Mouse (Mus musculus) midbrain, embryonic 13.5 days (tissue): Measurements from ENCODE around the gene Micu2. TPM values are rescaled to one million over a fixed set of nuclear protein-coding genes. Genes with fewer than 3 reads are reported as not detected.

Experiments
- ATAC-seq: fragments of 200-750 bp; cut with Nextera tagmentation; 2 replicates; pipeline ENCODE4 v1.8.0; 2017; ENCODE audit warnings: mild to moderate bottlenecking, moderate TSS enrichment, moderate library complexity
- H3K27ac ChIP-seq: fragments of 300-500 bp; sonication (generic); 2 replicates; pipeline ENCODE4 v1.5.1; 2015; ENCODE audit warnings: inconsistent platforms, mild to moderate bottlenecking, moderate library complexity
- H3K27me3 ChIP-seq: fragments of 300-500 bp; sonication (generic); 2 replicates; pipeline ENCODE4 v1.6.1; 2015; ENCODE audit warnings: mild to moderate bottlenecking, inconsistent platforms
- H3K36me3 ChIP-seq: fragments of 300-500 bp; sonication (generic); 2 replicates; pipeline ENCODE4 v1.6.1; 2015; ENCODE audit warnings: mild to moderate bottlenecking, inconsistent platforms
- H3K4me1 ChIP-seq: fragments of 300-500 bp; sonication (generic); replicated peaks from 2 replicates; pipeline ENCODE4 v1.6.1; 2015; ENCODE audit warnings: inconsistent platforms
- H3K4me2 ChIP-seq: fragments of 300-500 bp; sonication (generic); replicated peaks from 2 replicates; pipeline ENCODE4 v1.6.1; 2015; ENCODE audit warnings: moderate library complexity, mild to moderate bottlenecking, inconsistent platforms
- H3K4me3 ChIP-seq: fragments of 300-500 bp; sonication (generic); replicated peaks from 2 replicates; pipeline ENCODE4 v1.5.1; 2015; ENCODE audit warnings: mild to moderate bottlenecking, inconsistent platforms
- H3K9ac ChIP-seq: fragments of 300-500 bp; sonication (generic); replicated peaks from 2 replicates; pipeline ENCODE4 v1.6.1; 2015; ENCODE audit warnings: mild to moderate bottlenecking, inconsistent platforms
- H3K9me3 ChIP-seq: fragments of 300-500 bp; sonication (generic); 2 replicates; pipeline ENCODE4 v1.6.1; 2016; ENCODE audit warnings: mild to moderate bottlenecking, inconsistent platforms
- WGBS: fragments of 180-500 bp; shearing (Covaris S2); methylation state at CpG from one replicate; pipeline ENCODE4 v1.1.7; 2015; 5-methylcytosine and 5-hydroxymethylcytosine counted together
- polyA plus RNA-seq: library from polyadenylated mRNA; unstranded; fragments of >200 nt; fragmentation: Nextera tagmentation; extraction: Ambion mirVana; gene quantifications from 2 replicates; pipeline ENCODE4 v1.2.1, GENCODE M21; 2015

Micu2 gene
- polyA plus RNA-seq: 66.6 and 67.0 TPM in 2 replicates

GRCm38 (mm10) chr14:57998526-57999401, at the start of gene Micu2:
TSS of gene Micu2 (minus strand) at chr14:57999262.
- H3K4me2 ChIP-seq: peak within 1 kb of the TSS; percentile 78
- peak within 1 kb of the TSS; percentile 92 for H3K9ac ChIP-seq
- H3K27ac ChIP-seq: peak within 1 kb of the TSS; percentile 86
- 0 out of 2 replicates have a peak, but pooled peaks cover 4% of the 10 kb centered on the region for H3K36me3 ChIP-seq
- H3K27me3 ChIP-seq: no peaks in the 10 kb centered on the region
- peak within 1 kb of the TSS; percentile 87 for H3K4me3 ChIP-seq
- 3% methylated on average over 76 of the region's 76 CpGs for WGBS
- no peaks in the 10 kb centered on the region for H3K9me3 ChIP-seq
- peak; percentile 98 for ATAC-seq
- peaks cover 6% of the 10 kb centered on the region; the same call in 1 of the 2 replicates for H3K4me1 ChIP-seq

- ATAC-seq: no peak
- no peaks in the 10 kb centered on the region for H3K27me3 ChIP-seq
- H3K4me3 ChIP-seq: no peak overlapping the region
- no peak overlapping the region for H3K27ac ChIP-seq
- no peak overlapping the region for H3K4me2 ChIP-seq
- WGBS: 90% methylated on average over 4 of the region's 4 CpGs
- no peaks in the 10 kb centered on the region for H3K36me3 ChIP-seq
- H3K9ac ChIP-seq: no peak overlapping the region
- no peaks in the 10 kb centered on the region for H3K4me1 ChIP-seq
- H3K9me3 ChIP-seq: no peaks in the 10 kb centered on the region
These were observed 47.7 kb upstream of the Micu2 start for GRCm38 (mm10) chr14:58046639-58047284.

DNA sequence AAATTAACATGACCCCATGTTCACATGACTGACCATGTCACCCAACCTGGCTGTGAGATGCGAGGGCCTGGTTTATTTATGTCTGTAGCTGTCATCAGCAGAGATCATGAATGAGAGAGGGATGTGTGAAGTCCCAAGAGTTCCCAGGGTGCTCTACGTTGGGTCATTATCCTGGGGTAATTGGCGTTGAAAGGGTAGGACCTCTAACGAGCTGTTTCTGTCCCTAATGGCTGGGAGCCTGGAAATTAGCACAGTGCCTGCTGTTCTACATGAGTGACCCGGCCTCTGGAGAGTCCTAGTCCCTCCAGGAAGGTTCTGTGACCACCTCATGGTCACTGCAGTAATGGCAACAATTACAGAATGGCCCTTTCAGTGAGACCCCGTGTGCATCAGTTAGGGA, 37.1 kb upstream of the Micu2 start:
- Histone ChIP-seq H3K27ac (no peak overlapping the region), H3K4me2 (no peak overlapping the region), H3K27me3 (no peaks in the 10 kb centered on the region; the same call in 1 of the 2 replicates), H3K9ac (no peak overlapping the region), H3K36me3 (no peaks in the 10 kb centered on the region), H3K4me1 (0 out of 2 replicates have a peak, but pooled peaks cover 4% of the 10 kb centered on the region), H3K9me3 (no peaks in the 10 kb centered on the region), H3K4me3 (no peak overlapping the region)
- no peak for ATAC-seq
- 29% methylated on average over 6 of the region's 6 CpGs for WGBS

GRCm38 (mm10) chr14:58034567-58034966, 35.5 kb upstream of the Micu2 start:
- H3K4me1 ChIP-seq: 0 out of 2 replicates have a peak, but pooled peaks cover 4% of the 10 kb centered on the region
- no peaks in the 10 kb centered on the region; the same call in 1 of the 2 replicates for H3K27me3 ChIP-seq
- H3K36me3 ChIP-seq: no peaks in the 10 kb centered on the region
- H3K4me2 ChIP-seq: no peak overlapping the region
- WGBS: 12% methylated on average over 8 of the region's 8 CpGs
- ATAC-seq: no peak
- H3K9me3 ChIP-seq: no peaks in the 10 kb centered on the region
- H3K27ac ChIP-seq: no peak overlapping the region
- no peak overlapping the region for H3K4me3 ChIP-seq
- H3K9ac ChIP-seq: no peak overlapping the region

DNA sequence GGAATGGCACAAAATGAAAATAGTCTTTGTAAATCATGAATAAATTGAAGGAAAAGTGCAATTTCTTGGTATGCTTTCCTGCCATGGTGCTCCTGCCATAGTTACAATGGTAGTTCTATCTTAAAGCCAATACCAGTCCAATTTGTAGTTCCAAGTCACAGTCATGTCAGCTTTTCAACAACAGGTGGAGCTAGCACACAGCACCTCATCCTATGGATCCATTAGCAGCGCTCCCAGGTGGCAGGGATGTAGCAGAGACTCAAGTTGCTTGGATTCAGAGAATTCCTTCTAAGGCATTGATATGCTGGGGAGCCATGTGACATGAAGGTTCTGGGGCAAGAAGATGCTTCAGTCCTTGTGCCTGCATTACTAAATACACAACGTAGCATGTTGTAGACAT, 19.8 kb upstream of the Micu2 start:
- no peak overlapping the region for H3K9ac ChIP-seq
- no peak for ATAC-seq
- H3K4me1 ChIP-seq: no peaks in the 10 kb centered on the region
- no peak overlapping the region for H3K4me2 ChIP-seq
- no peak overlapping the region for H3K27ac ChIP-seq
- 31% methylated on average over 2 of the region's 2 CpGs for WGBS
- H3K4me3 ChIP-seq: no peak overlapping the region
- no peaks in the 10 kb centered on the region for H3K27me3 ChIP-seq
- H3K9me3 ChIP-seq: no peaks in the 10 kb centered on the region
- no peaks in the 10 kb centered on the region for H3K36me3 ChIP-seq

- H3K4me1 ChIP-seq: no peaks in the 10 kb centered on the region
- no peaks in the 10 kb centered on the region for H3K9me3 ChIP-seq
- ATAC-seq: no peak
- no peak overlapping the region for H3K9ac ChIP-seq
- H3K27ac ChIP-seq: no peak overlapping the region
- WGBS: 75% methylated on average over 6 of the region's 6 CpGs
- no peak overlapping the region for H3K4me3 ChIP-seq
- no peak overlapping the region for H3K4me2 ChIP-seq
- H3K36me3 ChIP-seq: no peaks in the 10 kb centered on the region
- no peaks in the 10 kb centered on the region for H3K27me3 ChIP-seq
These were observed 4.8 kb upstream of the Micu2 start for GRCm38 (mm10) chr14:58003852-58004251.

- ATAC-seq: no peak
- no peak overlapping the region for H3K4me3 ChIP-seq
- no peaks in the 10 kb centered on the region for H3K9me3 ChIP-seq
- H3K4me1 ChIP-seq: peaks cover 6% of the 10 kb centered on the region; the same call in 1 of the 2 replicates
- H3K4me2 ChIP-seq: no peak overlapping the region
- H3K27me3 ChIP-seq: no peaks in the 10 kb centered on the region
- no peak overlapping the region for H3K9ac ChIP-seq
- no peaks in the 10 kb centered on the region for H3K36me3 ChIP-seq
- H3K27ac ChIP-seq: no peak overlapping the region
- 91% methylated on average over 1 of the region's 1 CpGs for WGBS
These were observed 3.1 kb upstream of the Micu2 start for GRCm38 (mm10) chr14:58002161-58002560.

- H3K27me3 ChIP-seq: no peaks in the 10 kb centered on the region
- whole genome bisulfite sequencing: 28% methylated on average over 5 of the region's 5 CpGs
- H3K9ac ChIP-seq: no peak overlapping the region
- H3K36me3 ChIP-seq: 0 out of 2 replicates have a peak, but pooled peaks cover 4% of the 10 kb centered on the region
- no peak for ATAC-seq
- peaks cover 6% of the 10 kb centered on the region; the same call in 1 of the 2 replicates for H3K4me1 ChIP-seq
- no peaks in the 10 kb centered on the region for H3K9me3 ChIP-seq
- peak overlapping the region; percentile 86; the same call in 1 of the 2 replicates for H3K27ac ChIP-seq
- peak overlapping the region; percentile 78 for H3K4me2 ChIP-seq
- peak overlapping the region; percentile 87 for H3K4me3 ChIP-seq
These were observed 306 bp upstream of the Micu2 start for GRCm38 (mm10) chr14:57999402-57999734.

- H3K9me3 ChIP-seq: no peaks in the 10 kb centered on the region
- no peaks in the 10 kb centered on the region for H3K27me3 ChIP-seq
- H3K4me1 ChIP-seq: peaks cover 6% of the 10 kb centered on the region; the same call in 1 of the 2 replicates
- no peak overlapping the region for H3K9ac ChIP-seq
- H3K27ac ChIP-seq: no peak overlapping the region
- H3K4me3 ChIP-seq: no peak overlapping the region
- 68% methylated on average over 1 of the region's 1 CpGs for WGBS
- no peak overlapping the region for H3K4me2 ChIP-seq
- no peak for ATAC-seq
- H3K36me3 ChIP-seq: peaks cover 12% of the 10 kb centered on the region; the same call in 1 of the 2 replicates
These were observed 1.6 kb downstream of the Micu2 start for GRCm38 (mm10) chr14:57997431-57997830.

GRCm38 (mm10) chr14:57996210-57996609, 2.9 kb downstream of the Micu2 start:
- 95% methylated on average over 3 of the region's 3 CpGs for WGBS
- Histone ChIP-seq H3K9me3 (no peaks in the 10 kb centered on the region), H3K9ac (no peak overlapping the region), H3K4me2 (no peak overlapping the region), H3K4me1 (peaks cover 6% of the 10 kb centered on the region; the same call in 1 of the 2 replicates), H3K27me3 (no peaks in the 10 kb centered on the region), H3K27ac (no peak overlapping the region), H3K4me3 (no peak overlapping the region), H3K36me3 (peaks cover 22% of the 10 kb centered on the region)
- no peak for ATAC-seq

- no peak overlapping the region for H3K9ac ChIP-seq
- ATAC-seq: no peak
- peaks cover 61% of the 10 kb centered on the region for H3K36me3 ChIP-seq
- H3K9me3 ChIP-seq: peaks cover 12% of the 10 kb centered on the region; the same call in 1 of the 2 replicates
- H3K4me2 ChIP-seq: no peak overlapping the region
- H3K4me3 ChIP-seq: no peak overlapping the region
- H3K4me1 ChIP-seq: no peaks in the 10 kb centered on the region
- no peak overlapping the region for H3K27ac ChIP-seq
- H3K27me3 ChIP-seq: no peaks in the 10 kb centered on the region
These were observed 7.3 kb downstream of the Micu2 start for GRCm38 (mm10) chr14:57991761-57992160.

DNA sequence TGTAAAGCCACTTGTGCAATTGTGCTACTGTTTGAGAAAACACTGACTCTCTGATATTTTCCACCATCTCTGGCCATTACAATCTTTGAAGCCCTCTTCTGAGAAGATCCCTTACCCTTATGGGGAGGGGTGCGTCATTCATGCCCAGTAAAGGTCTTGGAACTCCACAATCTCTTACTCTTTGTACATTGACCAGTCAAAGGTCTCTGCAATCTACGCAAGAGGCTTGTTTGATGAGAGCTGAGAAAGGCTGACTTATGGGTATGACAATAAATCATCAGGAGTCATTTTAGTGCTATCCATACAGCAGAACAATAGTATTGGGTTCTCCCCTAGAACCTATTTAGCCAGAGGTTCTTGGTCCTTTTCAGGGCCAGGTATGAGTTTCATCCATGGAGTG, 9.9 kb downstream of the Micu2 start:
- Histone ChIP-seq H3K4me2 (no peak overlapping the region), H3K27ac (no peak overlapping the region), H3K36me3 (peaks cover 58% of the 10 kb centered on the region), H3K4me1 (no peaks in the 10 kb centered on the region), H3K9me3 (peaks cover 12% of the 10 kb centered on the region; the same call in 1 of the 2 replicates), H3K4me3 (no peak overlapping the region), H3K27me3 (no peaks in the 10 kb centered on the region), H3K9ac (no peak overlapping the region)
- WGBS: 96% methylated on average over 2 of the region's 2 CpGs
- no peak for ATAC-seq
